Mouse (Mus musculus) c-Kit-positive CD71-positive TER-119-positive erythroid progenitor cells, embryonic 14.5 days (primary cell): ENCODE measurements around the gene Specc1.
A peak's percentile ranks its signal among the peaks of the same experiment; 100 is the strongest.

Experiments
- DNase-seq: peaks from one replicate; pipeline ENCODE4 v3.0.0-alpha.2; 2013; ENCODE audit warnings: low spot score

Specc1 gene

GRCm38 (mm10) chr11:62177395-62178113 lies 221.0 kb downstream of the Specc1 start:
- DNase-seq: no peak

- DNase-seq: no peak
Observed at GRCm38 (mm10) chr11:62180791-62181190, 224.2 kb downstream of the Specc1 start.

- DNase-seq: no peak
Observed at GRCm38 (mm10) chr11:62184900-62185299, 228.3 kb downstream of the Specc1 start.

- DNase-seq: no peak
Observed at GRCm38 (mm10) chr11:62187074-62187473, 230.5 kb downstream of the Specc1 start.

- DNase-seq: no peak
Observed at GRCm38 (mm10) chr11:62192050-62192449, 235.5 kb downstream of the Specc1 start.

GRCm38 (mm10) chr11:62193116-62193515 lies 236.6 kb downstream of the Specc1 start:
- no peak for DNase-seq

GRCm38 (mm10) chr11:62194217-62194616 lies 237.7 kb downstream of the Specc1 start:
- no peak for DNase-seq

GRCm38 (mm10) chr11:62200901-62201512 lies 244.4 kb downstream of the Specc1 start:
- no peak for DNase-seq

GRCm38 (mm10) chr11:62202645-62203044 lies 246.1 kb downstream of the Specc1 start:
- DNase-seq: no peak

GRCm38 (mm10) chr11:62209111-62209510 lies 252.5 kb downstream of the Specc1 start:
- no peak for DNase-seq

- no peak for DNase-seq
Observed at GRCm38 (mm10) chr11:62209891-62210290, 253.3 kb downstream of the Specc1 start.

- DNase-seq: no peak
Observed at GRCm38 (mm10) chr11:62213384-62213989, 256.9 kb downstream of the Specc1 start.

- no peak for DNase-seq
Observed at GRCm38 (mm10) chr11:62215107-62215506, 258.5 kb downstream of the Specc1 start.

- DNase-seq: no peak
Observed at GRCm38 (mm10) chr11:62217751-62218150, 261.2 kb downstream of the Specc1 start.

- no peak for DNase-seq
Observed at GRCm38 (mm10) chr11:62220756-62221510, 264.4 kb downstream of the Specc1 start.

GRCm38 (mm10) chr11:62223416-62223815 lies 266.9 kb downstream of the Specc1 start:
- DNase-seq: no peak

GRCm38 (mm10) chr11:62223962-62224361 lies 267.4 kb downstream of the Specc1 start:
- peak; percentile 20 for DNase-seq

- DNase-seq: no peak
Observed at GRCm38 (mm10) chr11:62224797-62225196, 268.2 kb downstream of the Specc1 start.

GRCm38 (mm10) chr11:62240631-62241261 lies 284.2 kb downstream of the Specc1 start:
- no peak for DNase-seq

- DNase-seq: no peak
Observed at GRCm38 (mm10) chr11:62243871-62244270, 287.3 kb downstream of the Specc1 start.

GRCm38 (mm10) chr11:62244471-62244870 lies 287.9 kb downstream of the Specc1 start:
- no peak for DNase-seq

GRCm38 (mm10) chr11:62247759-62248400 lies 291.3 kb downstream of the Specc1 start:
- DNase-seq: no peak
